Mouse (Mus musculus) cerebellum, postnatal 10 days (tissue): ENCODE measurements around the gene Elob.

Experiments
- DNase-seq, 2 experiments: peaks; one replicate each; pipeline ENCODE4 v3.0.0; 2021; ENCODE audit warnings: mixed read lengths in 2 of 2

Elob gene

GRCm38 (mm10) chr17:23778447-23778846 lies 50.5 kb downstream of the Elob start:
- DNase-seq = no peak

- no peak for DNase-seq
Measured at GRCm38 (mm10) chr17:23777141-23777540, 51.8 kb downstream of the Elob start.

- DNase-seq = no peak
Measured at GRCm38 (mm10) chr17:23776216-23776615, 52.7 kb downstream of the Elob start.
